Mouse (Mus musculus): ENCODE measurements around the gene Plekha6. TPM values are rescaled to one million over a fixed set of nuclear protein-coding genes. Genes with fewer than 3 reads are reported as not detected.

Plekha6 gene
- total and polyA plus RNA-seq, 3 experiments = 11.8 to 28.5 TPM; not detected in 1

- H3K9me3 ChIP-seq (replicated peaks; ENCODE audit: insufficient read depth, low read length) = no peaks in the 10 kb centered on the region
- no peaks in the 10 kb centered on the region for H3K4me1 ChIP-seq (ENCODE audit: control insufficient read depth in 1 of 2, insufficient read depth in 2 of 2, low read length in 2 of 2)
- H3K4me3 ChIP-seq (ENCODE audit: control insufficient read depth in 1 of 2, insufficient read depth in 1 of 2, low read depth in 2 of 2, low read length in 2 of 2) = no peak overlapping the region
- TF ChIP-seq ELF1 (IDR thresholded peaks at IDR 0.05; ENCODE audit: low read depth, low read length) (no peak), CHD2 (IDR thresholded peaks at IDR 0.05; ENCODE audit: low read length) (no peak), KAT2A (conservative IDR thresholded peaks at IDR 0.05; ENCODE audit: low read depth, low read length) (no peak), E2F4 (IDR thresholded peaks at IDR 0.05; ENCODE audit: borderline replicate concordance, low read depth, low read length) (no peak), EP300 (IDR thresholded peaks at IDR 0.05; ENCODE audit: low read depth in 1 of 2, low read length in 2 of 2) (no peak), GATA1 (IDR thresholded peaks at IDR 0.05; ENCODE audit: low read depth, low read length) (no peak), USF1 (IDR thresholded peaks at IDR 0.05; ENCODE audit: low read depth, low read length) (no peak)
- H3K79me2 ChIP-seq (ENCODE audit: control insufficient read depth, insufficient read depth, low read length, poor library complexity) = no peaks in the 10 kb centered on the region
- H3K36me3 ChIP-seq (ENCODE audit: control insufficient read depth in 1 of 2, insufficient read depth in 2 of 2, low read length in 2 of 2) = no peaks in the 10 kb centered on the region
- DNase-seq (ENCODE audit: low read depth, low spot score) = no peak
- H3K27me3 ChIP-seq (ENCODE audit: control insufficient read depth in 1 of 2, insufficient read depth in 2 of 2, low read length in 2 of 2) = no peaks in the 10 kb centered on the region
- H3K9ac ChIP-seq (ENCODE audit: control insufficient read depth, low read depth, low read length, poor library complexity, severe bottlenecking) = no peak overlapping the region
- H3K27ac ChIP-seq (ENCODE audit: control insufficient read depth, low read depth, low read length) = no peak overlapping the region
Observed at GRCm38 (mm10) chr1:133147324-133147723, 16.7 kb upstream of the Plekha6 start.

- H3K36me3 ChIP-seq (ENCODE audit: control insufficient read depth in 1 of 2, insufficient read depth in 2 of 2, low read length in 2 of 2) = no peaks in the 10 kb centered on the region
- H3K9ac ChIP-seq (ENCODE audit: control insufficient read depth, low read depth, low read length, poor library complexity, severe bottlenecking) = no peak overlapping the region
- no peaks in the 10 kb centered on the region for H3K9me3 ChIP-seq (replicated peaks; ENCODE audit: insufficient read depth, low read length)
- DNase-seq (ENCODE audit: low read depth, low spot score) = no peak
- no peaks in the 10 kb centered on the region for H3K79me2 ChIP-seq (ENCODE audit: control insufficient read depth, insufficient read depth, low read length, poor library complexity)
- no peaks in the 10 kb centered on the region for H3K4me1 ChIP-seq (ENCODE audit: control insufficient read depth in 1 of 2, insufficient read depth in 2 of 2, low read length in 2 of 2)
- H3K27me3 ChIP-seq (ENCODE audit: control insufficient read depth in 1 of 2, insufficient read depth in 2 of 2, low read length in 2 of 2) = no peaks in the 10 kb centered on the region
- TF ChIP-seq RAD21 (IDR thresholded peaks at IDR 0.05; ENCODE audit: low read depth, low read length) (0 out of 2 replicates have a peak, but pooled peaks have one; percentile 0), TAL1 (IDR thresholded peaks at IDR 0.05; ENCODE audit: low read length) (no peak), JUND (IDR thresholded peaks at IDR 0.05; ENCODE audit: low read depth, low read length) (no peak)
- H3K27ac ChIP-seq (ENCODE audit: control insufficient read depth, low read depth, low read length) = no peak overlapping the region
- no peak overlapping the region for H3K4me3 ChIP-seq (ENCODE audit: control insufficient read depth in 1 of 2, insufficient read depth in 1 of 2, low read depth in 2 of 2, low read length in 2 of 2)
Observed at GRCm38 (mm10) chr1:133148122-133148521, 15.9 kb upstream of the Plekha6 start.

DNA sequence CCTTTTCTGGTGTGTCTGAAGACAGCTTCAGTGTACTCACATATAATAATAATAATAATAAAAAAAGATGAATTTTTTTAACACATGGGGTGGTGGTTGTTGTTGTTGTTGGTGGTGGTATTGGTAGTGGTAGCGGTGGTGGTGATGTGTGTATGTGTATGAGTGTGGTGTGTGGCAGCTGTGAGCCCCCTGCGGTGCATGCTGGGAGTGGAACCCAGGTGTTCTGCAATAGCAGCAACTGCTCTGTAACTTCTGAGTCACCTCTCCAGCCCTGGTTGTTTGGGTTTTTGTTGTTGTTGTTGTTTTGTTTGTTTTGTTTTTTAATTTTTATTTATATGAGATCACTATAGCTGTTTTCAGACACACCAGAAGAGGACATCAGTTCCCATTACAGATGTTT lies 13.5 kb upstream of the Plekha6 start:
- H3K36me3 ChIP-seq (ENCODE audit: control insufficient read depth in 1 of 2, insufficient read depth in 2 of 2, low read length in 2 of 2) = no peaks in the 10 kb centered on the region
- H3K4me3 ChIP-seq (ENCODE audit: control insufficient read depth in 1 of 2, insufficient read depth in 1 of 2, low read depth in 2 of 2, low read length in 2 of 2) = no peak overlapping the region
- H3K9me3 ChIP-seq (replicated peaks; ENCODE audit: insufficient read depth, low read length) = no peaks in the 10 kb centered on the region
- H3K4me1 ChIP-seq (ENCODE audit: control insufficient read depth in 1 of 2, insufficient read depth in 2 of 2, low read length in 2 of 2) = no peaks in the 10 kb centered on the region
- H3K27ac ChIP-seq (ENCODE audit: control insufficient read depth, low read depth, low read length) = no peak overlapping the region
- no peaks in the 10 kb centered on the region for H3K27me3 ChIP-seq (ENCODE audit: control insufficient read depth in 1 of 2, insufficient read depth in 2 of 2, low read length in 2 of 2)
- no peak for DNase-seq (ENCODE audit: low read depth, low spot score)
- H3K9ac ChIP-seq (ENCODE audit: control insufficient read depth, low read depth, low read length, poor library complexity, severe bottlenecking) = no peak overlapping the region
- TF ChIP-seq USF1 (IDR thresholded peaks at IDR 0.05; ENCODE audit: low read depth, low read length) = no peak
- TF ChIP-seq POLR2AphosphoS5 (IDR thresholded peaks at IDR 0.05; ENCODE audit: borderline replicate concordance, low read depth, low read length) = no peak
- TF ChIP-seq KAT2A (conservative IDR thresholded peaks at IDR 0.05; ENCODE audit: low read depth, low read length) = no peak
- no peak for TF ChIP-seq TCF12 (IDR thresholded peaks at IDR 0.05; ENCODE audit: low read depth, low read length)
- TF ChIP-seq MAZ (IDR thresholded peaks at IDR 0.05; ENCODE audit: low read depth, low read length) = no peak
- no peak for TF ChIP-seq GABPA (IDR thresholded peaks at IDR 0.05; ENCODE audit: low read depth, low read length)
- no peak for TF ChIP-seq GATA1 (IDR thresholded peaks at IDR 0.05; ENCODE audit: low read depth, low read length)
- TF ChIP-seq MAX (IDR thresholded peaks at IDR 0.05; ENCODE audit: low read length) = no peak
- no peak for TF ChIP-seq ELF1 (IDR thresholded peaks at IDR 0.05; ENCODE audit: low read depth, low read length)
- no peak for TF ChIP-seq TBP (IDR thresholded peaks at IDR 0.05; ENCODE audit: low read depth, low read length)
- TF ChIP-seq RCOR1 (IDR thresholded peaks at IDR 0.05; ENCODE audit: low read depth, low read length) = no peak
- TF ChIP-seq ZMIZ1 (IDR thresholded peaks at IDR 0.05; ENCODE audit: low read depth, low read length) = no peak
- no peak for TF ChIP-seq MAFK (IDR thresholded peaks at IDR 0.05; ENCODE audit: borderline replicate concordance, low read depth, low read length)
- TF ChIP-seq SMC3 (IDR thresholded peaks at IDR 0.05; ENCODE audit: low read depth, low read length) = no peak
- no peak for TF ChIP-seq ZNF384 (IDR thresholded peaks at IDR 0.05; ENCODE audit: low read depth, low read length)
- TF ChIP-seq E2F4 (IDR thresholded peaks at IDR 0.05; ENCODE audit: borderline replicate concordance, low read depth, low read length) = no peak
- TF ChIP-seq RAD21 (IDR thresholded peaks at IDR 0.05; ENCODE audit: low read depth, low read length) = no peak
- no peaks in the 10 kb centered on the region for H3K79me2 ChIP-seq (ENCODE audit: control insufficient read depth, insufficient read depth, low read length, poor library complexity)

Measured in MEL (cell line).